Mouse (Mus musculus) kidney, postnatal 10 days (tissue): ENCODE data around the gene Gm42957.
"Not testable (repeated sequence)": the region's sequence is repeated elsewhere in the genome, so short reads cannot be mapped to it uniquely, and the experiment has no call there.

Experiments used
- DNase-seq: peaks from one replicate; pipeline ENCODE4 v3.0.0; 2021; ENCODE audit warnings: mixed read lengths

The Gm42957 gene

GRCm38 (mm10) chr3:96629729-96630600 lies 5.3 kb upstream of the Gm42957 start, which contains the start of gene Rbm8a:
Rbm8a (plus strand) TSS chr3:96629933.
- peak; percentile 98 for DNase-seq

- no peak for DNase-seq
Measured at GRCm38 (mm10) chr3:96632058-96632457, 3.2 kb upstream of the Gm42957 start.

- DNase-seq = no peak
Measured at GRCm38 (mm10) chr3:96634015-96634414, 1.3 kb upstream of the Gm42957 start.

GRCm38 (mm10) chr3:96635906-96636305 lies 632 bp downstream of the Gm42957 start:
- DNase-seq = no peak

GRCm38 (mm10) chr3:96636448-96636847 lies 1.2 kb downstream of the Gm42957 start:
- DNase-seq = peak; percentile 15

GRCm38 (mm10) chr3:96639219-96639618 lies 3.9 kb downstream of the Gm42957 start:
- DNase-seq = peak; percentile 77

- peak; percentile 71 for DNase-seq
Measured at GRCm38 (mm10) chr3:96645018-96645649, 9.9 kb downstream of the Gm42957 start, which contains the start of gene Itga10. Itga10 (plus strand) TSS chr3:96645584.

GRCm38 (mm10) chr3:96647365-96647764 lies 12.1 kb downstream of the Gm42957 start:
- DNase-seq = no peak

GRCm38 (mm10) chr3:96660901-96661300 lies 25.6 kb downstream of the Gm42957 start:
- DNase-seq = no peak

GRCm38 (mm10) chr3:96662731-96663316 lies 27.6 kb downstream of the Gm42957 start:
- no peak for DNase-seq

GRCm38 (mm10) chr3:96663432-96664239 lies 28.4 kb downstream of the Gm42957 start:
- peak; percentile 89 for DNase-seq

GRCm38 (mm10) chr3:96665732-96666363 lies 30.6 kb downstream of the Gm42957 start:
- not testable (repeated sequence) for DNase-seq

GRCm38 (mm10) chr3:96666916-96667315 lies 31.6 kb downstream of the Gm42957 start:
- no peak for DNase-seq

- peak; percentile 40 for DNase-seq
Measured at GRCm38 (mm10) chr3:96667316-96667715, 32.0 kb downstream of the Gm42957 start.

GRCm38 (mm10) chr3:96668424-96669067 lies 33.3 kb downstream of the Gm42957 start:
- no peak for DNase-seq

GRCm38 (mm10) chr3:96669727-96670468 lies 34.6 kb downstream of the Gm42957 start, which contains the start of gene Ankrd35:
Ankrd35 (plus strand) TSS chr3:96670131.
- peak; percentile 88 for DNase-seq

- no peak for DNase-seq
Measured at GRCm38 (mm10) chr3:96671519-96671918, 36.2 kb downstream of the Gm42957 start.

GRCm38 (mm10) chr3:96673514-96673913 lies 38.2 kb downstream of the Gm42957 start:
- no peak for DNase-seq

GRCm38 (mm10) chr3:96674442-96674841 lies 39.2 kb downstream of the Gm42957 start:
- DNase-seq = peak; percentile 50

- DNase-seq = no peak
Measured at GRCm38 (mm10) chr3:96675171-96675570, 39.9 kb downstream of the Gm42957 start.

GRCm38 (mm10) chr3:96675690-96676089 lies 40.4 kb downstream of the Gm42957 start:
- DNase-seq = no peak
